In genomic region chr12:104013620-104014019, GRCm38 (mm10) we compare ENCODE assay signal across 30 mouse cellular contexts. TPM values are rescaled to one million over a fixed set of nuclear protein-coding genes. Genes with fewer than 3 reads are reported as not detected.
"Had no signal": no experiment of that assay in that cellular context is flagged by ENCODE, and none has a peak within 500 bp of the region (broad histone marks: within the 10 kb centered on the region; RNA-seq: fewer than 3 reads in every experiment).

Gene Serpina9 (minus strand): TSS chr12:104013755.

- H3K9me3 ChIP-seq: heart, embryonic 10.5 days; hindbrain, embryonic 12.5 days; limb, embryonic 13.5 days; limb, embryonic 15.5 days had no signal

- H3K4me1 ChIP-seq: heart, embryonic 10.5 days; hindbrain, embryonic 10.5 days; hindbrain, embryonic 12.5 days; kidney, embryonic 15.5 days; limb, embryonic 13.5 days; limb, embryonic 15.5 days; liver, embryonic 12.5 days had no signal

- ATAC-seq: hindbrain, embryonic 16.5 days; intestine, embryonic 16.5 days; liver, embryonic 12.5 days had no signal

- H3K4me2 ChIP-seq: heart, embryonic 12.5 days; hindbrain, embryonic 12.5 days; hindbrain, embryonic 14.5 days; kidney, embryonic 15.5 days; limb, embryonic 13.5 days; limb, embryonic 15.5 days; liver, embryonic 12.5 days had no signal

- H3K27me3 ChIP-seq: hindbrain, embryonic 12.5 days; kidney, embryonic 15.5 days; limb, embryonic 13.5 days; limb, embryonic 15.5 days; liver, embryonic 12.5 days had no signal

- H3K9ac ChIP-seq: heart, embryonic 12.5 days; hindbrain, embryonic 12.5 days; hindbrain, embryonic 14.5 days; kidney, embryonic 15.5 days; limb, embryonic 13.5 days; limb, embryonic 15.5 days; liver, embryonic 12.5 days had no signal

- H3K27ac ChIP-seq: gastrocnemius, adult 2 months; heart, embryonic 10.5 days; hindbrain, embryonic 10.5 days; hindbrain, embryonic 12.5 days; hindbrain, embryonic 14.5 days; kidney, embryonic 15.5 days; kidney, postnatal 0 days; left cerebral cortex, adult 2 months; limb, embryonic 13.5 days; limb, embryonic 15.5 days; liver, embryonic 12.5 days had no signal

- H3K4me3 ChIP-seq: gastrocnemius, adult 2 months; heart, embryonic 10.5 days; heart, embryonic 12.5 days; hindbrain, embryonic 10.5 days; hindbrain, embryonic 12.5 days; kidney, embryonic 15.5 days; left cerebral cortex, adult 2 months; limb, embryonic 13.5 days; limb, embryonic 15.5 days; liver, embryonic 12.5 days had no signal

- H3K36me3 ChIP-seq: heart, embryonic 10.5 days; heart, embryonic 12.5 days; hindbrain, embryonic 10.5 days; hindbrain, embryonic 12.5 days; kidney, embryonic 15.5 days; limb, embryonic 13.5 days; limb, embryonic 15.5 days; liver, embryonic 12.5 days had no signal

- DNase-seq: gastrocnemius, adult 2 months; gastrocnemius, postnatal 10 days; gastrocnemius, postnatal 25 days; heart, adult 18-20 months; heart, postnatal 10 days; heart, postnatal 4 days; kidney, adult 11 months; kidney, adult 2 months; kidney, adult 9 months; kidney, postnatal 14 days; kidney, postnatal 36 days; layer of hippocampus, adult 9-11 months; layer of hippocampus, postnatal 36 days; left cerebral cortex, postnatal 4 days had no signal

RNA-seq across cellular contexts. Expression of gene Serpina9, which starts in this region (rescaled TPM):
- total RNA-seq: gastrocnemius, adult 2 months; gastrocnemius, postnatal 10 days; gastrocnemius, postnatal 25 days; gastrocnemius, postnatal 4 days; granulocyte monocyte progenitor cell, adult 5-6 weeks; heart, postnatal 10 days; heart, postnatal 4 days had no signal
- polyA plus RNA-seq: hindbrain, embryonic 10.5 days; hindbrain, embryonic 14.5 days; kidney, adult 2 months; kidney, embryonic 15.5 days; kidney, postnatal 0 days; limb, embryonic 11.5 days; limb, embryonic 13.5 days; liver, embryonic 12.5 days had no signal
